Mouse (Mus musculus) gastrocnemius, adult 2 months (tissue): Measurements from ENCODE around the gene S1pr2. TPM values are rescaled to one million over a fixed set of nuclear protein-coding genes. Genes with fewer than 3 reads are reported as not detected.
"Not testable (repeated sequence)": the region's sequence is repeated elsewhere in the genome, so short reads cannot be mapped to it uniquely, and the experiment has no call there.

Source experiments
- DNase-seq: peaks from one replicate; pipeline ENCODE4 v3.0.0; 2022
- H3K27ac ChIP-seq: fragments of 200-600 bp; 2 replicates; pipeline ENCODE4 v1.8.1; 2022; ENCODE audit warnings: mild to moderate bottlenecking
- H3K4me3 ChIP-seq: fragments of 200-600 bp; 2 replicates; pipeline ENCODE4 v1.8.1; 2022; ENCODE audit warnings: mild to moderate bottlenecking, moderate library complexity
- CTCF ChIP-seq: fragments of 200-600 bp; IDR thresholded peaks from 2 replicates; pipeline ENCODE4 v1.8.1; 2022; ENCODE audit warnings: antibody characterized with exemption, mild to moderate bottlenecking, moderate library complexity
- intact Hi-C: fragments of 180-260 bp; cut with DNase I; formaldehyde crosslinking; loops from one replicate; pipeline ENCODE4 v1.15.1; 2025
- total RNA-seq, 2 experiments: library from RNA; stranded (reverse); gene quantifications; 2 replicates each; pipeline ENCODE4 v1.2.3; 2021

Gene S1pr2
- total RNA-seq, 2 experiments from 2014 or later, result 2.0 to 2.3 TPM

DNA sequence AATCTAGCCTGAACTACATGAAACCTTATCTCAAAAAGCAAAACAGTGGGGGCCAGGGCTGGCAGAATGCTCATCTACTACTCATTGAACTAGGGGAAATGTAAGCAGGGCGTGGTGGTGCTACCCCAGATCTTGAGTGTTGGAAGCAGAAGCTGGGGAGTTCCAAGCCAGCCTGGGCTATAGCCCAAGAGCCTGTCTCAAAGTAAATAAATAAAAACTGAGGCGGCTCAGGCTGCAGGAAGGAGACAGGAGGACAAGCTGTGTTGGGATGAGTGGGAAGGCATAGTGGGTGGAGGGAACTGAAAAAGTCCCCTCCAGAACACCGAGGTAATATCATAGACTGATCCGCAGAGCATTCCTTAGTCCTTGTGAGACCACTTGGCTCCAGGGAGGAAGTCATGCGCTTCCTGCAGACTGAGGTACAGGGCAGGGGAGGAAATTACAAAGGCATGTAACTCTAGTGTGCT, 35.3 kb upstream of the S1pr2 start:
- no peak for TF ChIP-seq CTCF
- DNase-seq, result peak; percentile 42
- intact Hi-C loops, result no loop called here
- H3K4me3 ChIP-seq, result peak overlapping the region; percentile 13; the same call in 1 of the 2 replicates
- H3K27ac ChIP-seq, result peak overlapping the region; percentile 71

DNA sequence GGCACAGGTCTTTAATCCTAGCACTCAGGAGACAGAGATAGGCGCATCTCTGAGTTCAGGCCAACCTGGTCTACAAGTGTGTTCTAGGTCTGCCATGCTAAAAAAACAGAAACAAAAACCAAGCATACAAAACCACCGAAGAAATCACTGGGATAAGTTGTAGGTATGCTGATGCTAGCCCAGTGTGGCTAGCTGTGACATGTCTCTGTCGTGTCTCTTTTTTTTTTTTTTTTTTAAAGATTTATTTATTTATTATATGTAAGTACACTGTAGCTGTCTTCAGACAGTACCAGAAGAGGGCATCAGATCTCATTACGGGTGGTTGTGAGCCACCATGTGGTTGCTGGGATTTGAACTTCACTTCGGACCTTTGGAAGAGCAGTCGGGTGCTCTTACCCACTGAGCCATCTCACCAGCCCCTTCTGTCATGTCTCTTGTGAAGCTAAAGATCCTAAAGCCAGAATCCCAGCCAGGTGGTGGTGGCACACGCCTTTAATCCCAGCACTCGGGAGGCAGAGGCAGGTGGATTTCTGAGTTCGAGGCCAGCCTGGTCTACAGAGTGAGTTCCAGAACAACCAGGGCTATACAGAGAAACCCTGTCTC, 34.5 kb upstream of the S1pr2 start:
- intact Hi-C loops, DNase-seq, H3K4me3 ChIP-seq: not testable (repeated sequence)
- H3K27ac ChIP-seq, result peak overlapping the region; percentile 63

DNA sequence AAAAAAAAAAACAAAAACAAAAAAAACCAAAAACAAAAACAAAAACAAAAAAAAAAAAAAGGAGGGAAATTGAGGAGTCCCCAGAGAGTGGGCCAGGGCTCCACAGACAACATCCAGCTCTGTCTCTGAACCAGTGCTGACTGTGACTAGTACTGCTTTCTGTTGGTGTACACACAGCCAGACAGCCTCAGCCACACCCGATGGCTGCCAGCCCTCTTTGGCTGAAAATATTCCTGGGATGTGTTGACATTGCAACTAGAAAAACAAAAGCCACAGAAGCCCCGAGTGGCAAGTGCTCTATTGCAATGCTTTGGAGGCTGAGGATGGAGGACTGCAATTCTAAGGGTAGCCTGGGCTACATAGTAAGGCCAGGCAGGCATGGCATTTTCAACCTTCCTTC, 33.8 kb upstream of the S1pr2 start:
- DNase-seq, result peak; percentile 69
- intact Hi-C loops, result no loop called here
- no peak overlapping the region for H3K4me3 ChIP-seq
- no peak for TF ChIP-seq CTCF
- H3K27ac ChIP-seq, result peak overlapping the region; percentile 63

DNA sequence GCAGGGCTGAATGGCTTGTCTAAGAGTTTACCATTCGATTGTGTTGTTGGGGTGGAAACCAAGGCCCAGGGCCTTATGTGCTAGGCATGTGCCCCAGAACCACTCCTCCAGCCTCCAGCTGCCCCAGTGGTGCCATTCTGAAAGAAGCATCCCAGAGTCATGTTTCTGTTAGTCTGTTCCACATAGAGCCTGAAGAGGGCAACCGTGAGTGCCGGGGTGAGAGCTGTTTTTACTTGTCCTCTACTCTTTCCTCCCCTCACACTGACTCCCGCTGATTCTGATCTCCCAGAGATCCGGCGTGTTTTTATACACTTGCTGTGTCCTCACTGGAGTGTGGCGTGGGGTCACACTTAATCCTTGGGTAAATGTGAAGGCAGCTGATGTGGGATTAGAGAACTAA, 31.4 kb upstream of the S1pr2 start:
- Histone ChIP-seq H3K4me3 (no peak overlapping the region), H3K27ac (no peak overlapping the region)
- TF ChIP-seq CTCF, result peak; percentile 30; the same call in 1 of the 2 replicates
- intact Hi-C loops, result no loop called here
- no peak for DNase-seq

DNA sequence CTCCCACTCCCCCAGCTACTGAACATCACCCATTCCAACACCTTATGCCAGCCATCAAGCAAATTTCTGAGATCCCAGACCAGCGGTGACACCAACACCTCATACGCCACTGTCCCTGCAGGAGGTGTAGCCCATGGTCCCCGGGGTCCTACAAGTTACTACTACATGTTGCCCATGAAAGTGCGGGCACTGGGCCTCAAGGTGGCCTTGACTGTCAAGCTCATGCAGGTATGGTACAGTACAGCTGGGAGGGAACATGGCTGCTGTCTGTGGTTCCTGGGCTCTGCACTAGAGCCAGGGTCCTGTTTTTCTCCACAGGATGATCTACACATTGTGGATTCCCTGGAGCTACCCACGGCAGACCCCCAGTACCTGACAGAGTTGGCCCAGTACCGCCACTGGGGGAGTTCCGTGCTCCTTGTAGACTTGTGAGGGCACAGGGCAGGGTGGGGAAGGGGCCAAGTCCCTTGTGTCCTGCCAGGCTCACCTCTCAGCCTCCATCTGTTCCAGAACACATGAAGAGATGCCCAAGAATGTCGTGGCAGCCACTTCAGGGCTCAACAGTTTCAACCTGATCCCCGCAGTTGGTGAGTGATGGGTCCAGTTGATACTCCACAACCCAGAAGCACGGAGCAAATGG, 30.9 kb upstream of the S1pr2 start:
- H3K4me3 ChIP-seq, result no peak overlapping the region
- intact Hi-C loops, result no loop called here
- TF ChIP-seq CTCF, result no peak
- no peak overlapping the region for H3K27ac ChIP-seq
- no peak for DNase-seq

DNA sequence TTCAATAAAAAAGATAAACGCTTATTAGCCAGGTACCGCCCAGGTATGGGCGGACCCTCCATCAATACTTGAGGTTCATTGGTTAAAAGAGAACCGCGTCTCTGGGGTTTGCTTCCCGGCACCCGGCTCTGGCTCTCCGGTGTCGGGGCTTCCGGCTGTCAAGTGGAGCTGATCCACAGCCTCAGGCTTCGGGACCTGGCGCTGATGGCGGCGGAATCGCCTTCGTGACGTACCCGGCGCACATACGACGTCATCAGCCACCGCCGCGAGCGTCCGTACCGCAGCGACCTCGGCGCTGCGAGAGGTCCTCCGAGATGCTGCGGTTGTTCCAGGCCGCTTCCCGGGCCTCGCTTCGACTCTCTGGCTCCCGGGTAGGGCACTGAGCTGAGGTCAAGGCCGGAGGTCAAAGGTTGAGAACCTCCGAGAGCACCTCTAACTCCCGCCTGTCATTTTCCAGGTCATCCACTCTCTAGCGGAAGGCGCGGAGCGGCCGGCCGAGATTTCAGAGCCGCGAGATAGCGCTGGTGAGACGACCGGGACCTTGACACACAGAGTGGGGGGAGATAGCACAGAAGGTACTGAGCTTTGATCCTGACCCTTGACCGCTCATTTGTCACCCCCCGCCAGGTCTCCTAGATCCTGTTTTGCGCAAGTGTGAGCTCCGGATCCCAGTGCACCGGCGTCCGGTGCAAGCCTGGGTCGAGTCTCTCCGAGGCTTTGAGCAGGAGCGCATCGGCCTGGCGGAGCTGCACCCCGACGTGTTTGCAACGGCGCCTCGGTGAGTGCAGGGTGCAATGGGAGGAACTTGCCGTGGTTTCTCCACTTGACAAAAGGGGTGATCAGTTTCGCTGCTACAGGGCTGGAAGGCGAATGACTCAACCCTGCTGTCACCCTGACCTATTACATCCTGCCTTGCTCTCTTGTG, 26.3 kb upstream of the S1pr2 start, which contains the start of gene Mrpl4:
Gene Mrpl4, plus strand, starts transcription at position 112 of the 925 bp plus-strand sequence.
- intact Hi-C loops, result loop anchor here (2.0 to 5.0 kb wide), 2 partner anchors 26 to 116 kb away; partner anchors contain the start of genes Icam4 and Ppan
- Histone ChIP-seq H3K4me3 (peak within 1 kb of the TSS; percentile 91), H3K27ac (peak within 1 kb of the TSS; percentile 95)
- no peak for TF ChIP-seq CTCF
- DNase-seq, result peak; percentile 91

DNA sequence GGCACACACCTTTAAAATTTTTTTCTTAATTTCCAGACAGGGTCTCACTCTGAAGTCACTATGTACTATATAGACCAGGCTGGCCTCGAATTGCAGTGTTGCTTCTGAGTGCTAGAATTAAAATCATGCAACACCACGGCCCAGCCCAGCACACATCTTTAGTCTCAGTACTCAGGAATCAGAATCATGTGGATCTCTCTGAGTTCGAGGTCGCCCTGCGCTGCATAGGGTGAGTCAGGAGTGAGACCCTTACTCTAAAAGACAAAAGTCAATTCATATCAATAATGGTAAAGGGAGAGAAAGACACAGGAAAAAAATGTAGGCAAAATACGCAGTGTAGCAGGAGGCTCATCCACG, 25.7 kb upstream of the S1pr2 start:
- no peak for TF ChIP-seq CTCF
- peak overlapping the region; percentile 95 for H3K27ac ChIP-seq
- intact Hi-C loops, result loop anchor here (2.0 to 5.0 kb wide), 2 partner anchors 27 to 115 kb away; partner anchors contain the start of genes Icam4 and Ppan

DNA sequence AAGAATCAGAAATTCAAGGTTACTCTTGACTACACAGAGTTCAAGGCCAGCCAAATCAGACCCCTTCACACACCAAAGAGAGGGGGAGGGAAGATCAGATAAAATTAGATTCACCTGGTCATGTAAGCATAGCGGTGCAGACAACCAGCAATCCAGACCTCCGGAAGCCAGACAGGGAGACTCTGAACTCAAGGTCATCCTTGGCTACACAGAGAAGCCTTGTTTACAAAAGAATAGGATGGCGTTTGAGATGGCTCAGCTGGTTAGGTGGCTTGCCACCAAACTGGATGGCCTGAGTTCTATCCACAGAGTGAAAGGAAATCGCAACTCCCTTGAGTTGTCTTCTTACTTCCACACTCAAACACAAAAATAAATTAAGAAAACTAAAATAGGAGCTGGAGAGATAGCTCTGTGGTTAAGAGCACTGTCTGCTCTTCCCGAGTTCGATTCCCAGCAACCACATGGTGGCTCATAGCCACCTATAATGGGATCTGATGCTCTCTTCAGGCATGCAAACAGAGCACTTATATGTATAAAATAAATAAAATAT, 25.1 kb upstream of the S1pr2 start:
- H3K27ac ChIP-seq, result no peak overlapping the region
- intact Hi-C loops, result loop anchor here (2.0 to 5.0 kb wide), 3 partner anchors 27 to 114 kb away; partner anchors contain the start of genes Icam4 and Ppan
- DNase-seq, result no peak
- H3K4me3 ChIP-seq, result no peak overlapping the region
- TF ChIP-seq CTCF, result no peak

More for the DNA sequence above, 25.7 kb upstream of the S1pr2 start:
- DNase-seq, result no peak
- peak overlapping the region; percentile 91 for H3K4me3 ChIP-seq

DNA sequence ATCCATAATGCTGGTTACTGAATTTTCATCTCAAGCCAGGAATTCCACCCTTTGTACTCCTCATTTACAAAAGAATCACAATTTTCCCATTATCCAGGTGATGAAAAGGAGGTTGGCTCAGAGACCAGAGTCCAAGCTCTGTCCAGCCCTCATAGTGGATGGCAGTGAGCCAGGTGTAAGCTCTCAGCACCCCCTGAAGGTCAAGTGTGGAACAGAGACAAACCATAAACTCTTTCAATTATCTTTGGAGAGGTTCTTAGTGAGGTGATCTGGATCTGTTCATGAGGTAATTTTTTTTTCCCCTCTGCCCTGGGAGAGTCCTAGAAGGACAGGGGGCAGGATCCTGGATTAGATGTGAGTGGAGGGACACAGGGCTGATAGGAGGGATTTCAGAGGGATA, 24.2 kb upstream of the S1pr2 start:
- TF ChIP-seq CTCF, result peak; percentile 36
- intact Hi-C loops, result loop anchor here (2.0 to 5.0 kb wide), 2 partner anchors 100 to 114 kb away; partner anchors contain the start of gene Ppan
- Histone ChIP-seq H3K4me3 (no peak overlapping the region), H3K27ac (no peak overlapping the region)
- DNase-seq, result no peak

DNA sequence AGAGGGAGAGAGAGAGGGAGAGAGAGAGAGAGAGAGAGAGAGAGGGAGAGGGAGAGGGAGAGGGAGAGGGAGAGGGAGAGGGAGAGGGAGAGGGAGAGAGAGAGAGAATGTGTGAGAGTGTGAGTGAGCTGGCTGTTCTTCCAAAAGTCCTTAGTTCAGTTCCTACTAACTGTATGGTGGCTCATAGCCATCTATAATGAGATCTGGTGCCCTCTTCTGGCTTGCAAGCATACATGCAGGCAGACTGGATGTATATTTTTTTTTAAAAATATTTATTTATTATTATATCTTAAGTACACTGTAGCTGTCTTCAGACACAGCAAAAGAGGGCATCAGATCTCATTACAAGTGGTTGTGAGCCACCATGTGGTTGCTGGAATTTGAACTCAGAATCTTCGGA, 21.8 kb upstream of the S1pr2 start:
- H3K4me3 ChIP-seq, H3K27ac ChIP-seq, intact Hi-C loops, DNase-seq: not testable (repeated sequence)
- TF ChIP-seq CTCF, result peak; percentile 59

DNA sequence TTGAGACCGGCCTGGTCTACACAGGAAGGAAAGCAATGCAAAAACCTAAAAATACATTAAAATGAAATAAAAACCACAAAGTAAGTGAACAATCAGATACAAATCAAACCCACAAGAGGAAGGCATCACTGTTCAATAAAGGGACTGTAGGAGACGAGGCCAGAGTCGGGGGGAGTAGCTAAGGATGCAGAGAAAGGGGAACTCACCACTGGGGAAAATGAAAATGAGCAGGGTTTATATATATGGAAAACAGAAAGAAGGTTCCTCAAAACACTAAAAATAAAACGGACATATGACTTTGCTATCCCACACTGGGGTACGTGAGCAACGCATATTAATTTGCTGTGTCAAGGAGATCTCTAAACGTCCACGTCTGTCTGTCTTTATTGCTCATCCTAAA, 20.5 kb upstream of the S1pr2 start:
- intact Hi-C loops, result no loop called here
- DNase-seq, result no peak
- no peak overlapping the region for H3K4me3 ChIP-seq
- H3K27ac ChIP-seq, result no peak overlapping the region
- no peak for TF ChIP-seq CTCF

DNA sequence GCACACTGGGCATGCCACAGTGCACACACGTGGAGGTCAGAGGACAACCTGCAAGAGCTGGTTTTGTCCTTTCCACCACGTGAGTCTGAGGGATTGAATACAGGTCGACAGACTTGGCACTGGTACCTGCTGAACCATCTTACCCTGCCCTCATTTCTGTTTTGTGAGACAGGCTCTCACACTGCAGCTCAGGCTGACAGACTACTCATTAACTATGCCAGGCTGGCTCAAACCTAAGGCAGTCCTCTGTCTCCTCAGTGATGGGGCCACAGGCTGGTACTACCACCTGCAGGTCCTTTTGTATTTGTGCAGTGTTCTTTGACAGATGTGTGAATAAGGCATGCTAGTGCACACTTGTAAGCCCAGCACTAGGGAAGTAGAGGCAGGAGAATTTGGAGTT, 18.5 kb upstream of the S1pr2 start:
- TF ChIP-seq CTCF, result no peak
- no peak for DNase-seq
- intact Hi-C loops, result no loop called here
- Histone ChIP-seq H3K27ac (no peak overlapping the region), H3K4me3 (no peak overlapping the region)
